Mouse (Mus musculus): ENCODE data around the gene Epas1. TPM values are rescaled to one million over a fixed set of nuclear protein-coding genes. Genes with fewer than 3 reads are reported as not detected.

Epas1 gene
- polyA plus RNA-seq, 1 experiment = 19.2 TPM

DNA sequence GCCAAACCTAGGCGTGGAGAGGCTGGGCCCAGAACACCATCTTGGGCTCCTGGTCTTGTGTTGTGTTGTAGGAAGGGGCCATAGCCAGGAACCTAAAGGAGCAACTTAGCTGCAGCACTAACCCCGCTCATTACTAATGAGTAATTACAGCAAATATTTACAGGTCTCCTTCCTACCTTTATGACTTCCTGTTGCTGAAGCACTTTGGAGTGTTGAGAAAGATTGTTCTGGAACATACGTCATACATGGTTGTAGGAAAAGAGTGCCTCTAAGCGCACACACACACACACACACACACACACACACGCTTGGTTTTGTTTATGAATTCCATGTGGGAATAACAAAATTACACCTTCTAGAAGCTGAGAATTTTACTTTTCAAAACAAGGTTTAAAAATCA, 8.4 kb downstream of the Epas1 start:
- TF ChIP-seq POLR2A (IDR thresholded peaks at IDR 0.05; ENCODE audit: borderline replicate concordance, extremely low read depth, insufficient read depth, insufficient read length, poor library complexity, severe bottlenecking) (no peak), CTCF (IDR thresholded peaks at IDR 0.05; ENCODE audit: borderline replicate concordance, extremely low read depth, insufficient read depth, insufficient read length) (no peak)
- DNase-seq (ENCODE audit: low read depth) = no peak

DNA sequence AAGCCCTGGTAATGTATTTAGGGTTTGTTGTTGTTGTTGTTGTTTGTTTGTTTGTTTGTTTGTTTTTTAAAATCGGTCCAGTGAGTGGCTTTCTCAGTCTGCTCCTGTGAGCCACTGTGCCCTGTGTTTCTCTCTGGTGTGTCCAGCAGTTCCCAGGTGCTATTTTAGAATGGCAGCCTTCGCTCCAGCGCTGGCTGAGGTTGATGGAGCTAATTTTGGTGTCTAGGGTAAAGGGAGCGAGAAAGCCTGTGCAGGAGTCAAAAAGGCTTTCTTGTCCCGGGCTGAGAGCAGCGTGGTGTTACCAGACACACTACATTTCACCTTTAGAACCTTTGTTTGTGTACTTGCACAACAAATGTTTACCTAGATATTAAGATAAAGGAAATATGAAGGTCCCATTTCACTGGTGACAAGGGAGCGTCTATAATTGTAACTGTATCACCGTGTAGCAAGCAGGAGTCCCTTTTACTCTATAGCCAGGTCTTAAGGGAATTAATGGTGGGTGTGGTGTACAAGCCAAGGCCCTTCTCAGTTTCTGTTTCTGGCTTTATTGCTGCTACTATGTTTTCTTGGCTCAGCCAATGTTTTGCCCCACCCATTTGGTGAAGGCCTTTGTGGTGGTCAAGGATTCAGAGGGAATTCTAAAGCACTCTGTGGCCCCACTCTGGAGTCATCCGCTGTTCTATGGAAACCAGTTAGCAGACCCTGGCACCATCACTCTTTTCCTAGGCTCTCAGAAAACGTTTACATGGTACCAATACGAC, 9.2 kb downstream of the Epas1 start:
- no peak for TF ChIP-seq CTCF (IDR thresholded peaks at IDR 0.05; ENCODE audit: borderline replicate concordance, extremely low read depth, insufficient read depth, insufficient read length)
- TF ChIP-seq POLR2A (IDR thresholded peaks at IDR 0.05; ENCODE audit: borderline replicate concordance, extremely low read depth, insufficient read depth, insufficient read length, poor library complexity, severe bottlenecking) = no peak
- no peak for DNase-seq (ENCODE audit: low read depth)

DNA sequence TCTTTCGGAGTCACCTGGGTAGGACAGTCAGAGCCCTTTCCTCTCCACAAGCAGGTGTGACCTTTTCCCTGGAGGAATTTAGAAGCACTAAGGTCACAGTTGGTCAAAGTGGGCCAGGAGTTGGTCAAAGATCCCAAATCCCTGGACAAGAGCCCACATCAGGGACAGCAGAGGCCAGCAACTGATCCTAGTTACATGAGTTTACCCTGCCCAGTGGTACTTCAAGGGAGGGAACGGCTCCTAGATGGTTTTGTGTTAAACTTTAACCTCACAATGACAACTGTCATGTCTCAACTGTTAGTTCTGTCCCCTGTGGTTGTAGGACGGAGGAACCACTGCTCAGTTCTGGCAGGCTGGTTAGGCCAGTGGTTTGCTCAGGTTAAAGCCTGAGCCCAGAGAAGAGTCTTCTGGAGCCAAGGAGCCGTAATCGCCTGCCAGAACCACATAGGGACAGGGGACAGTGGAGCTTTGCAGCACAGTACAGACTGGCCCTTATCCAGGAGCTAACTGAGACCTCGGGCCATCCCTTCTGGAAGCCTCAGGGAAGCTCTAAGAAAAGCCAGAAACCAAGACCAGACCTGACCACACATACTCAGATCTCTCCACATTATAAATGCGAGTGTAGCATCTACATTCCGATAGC, 12.4 kb downstream of the Epas1 start:
- no peak for DNase-seq (ENCODE audit: low read depth)
- TF ChIP-seq POLR2A (IDR thresholded peaks at IDR 0.05; ENCODE audit: borderline replicate concordance, extremely low read depth, insufficient read depth, insufficient read length, poor library complexity, severe bottlenecking) (no peak), CTCF (IDR thresholded peaks at IDR 0.05; ENCODE audit: borderline replicate concordance, extremely low read depth, insufficient read depth, insufficient read length) (no peak)

DNA sequence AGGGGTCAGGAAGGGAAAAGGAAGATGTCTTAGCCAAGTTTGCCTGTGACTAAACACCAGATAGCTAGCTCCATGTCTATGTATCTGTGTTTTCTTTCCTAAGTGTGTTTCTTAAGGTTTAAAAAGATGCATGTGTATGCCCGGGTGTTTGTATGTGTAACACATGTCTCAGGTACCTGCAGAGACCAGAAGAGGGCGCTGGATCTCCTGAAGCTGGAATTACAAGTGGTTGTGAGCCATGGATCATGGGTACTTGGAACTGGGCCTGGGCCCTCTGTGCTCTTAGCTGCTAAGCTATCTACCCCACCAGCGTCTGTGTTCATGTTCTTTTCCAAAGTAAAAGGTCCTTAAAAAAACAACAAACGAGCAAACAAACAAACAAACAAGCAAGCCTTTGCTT, 12.9 kb downstream of the Epas1 start:
- TF ChIP-seq POLR2A (IDR thresholded peaks at IDR 0.05; ENCODE audit: borderline replicate concordance, extremely low read depth, insufficient read depth, insufficient read length, poor library complexity, severe bottlenecking) (no peak), CTCF (IDR thresholded peaks at IDR 0.05; ENCODE audit: borderline replicate concordance, extremely low read depth, insufficient read depth, insufficient read length) (no peak)
- DNase-seq (ENCODE audit: low read depth) = no peak

DNA sequence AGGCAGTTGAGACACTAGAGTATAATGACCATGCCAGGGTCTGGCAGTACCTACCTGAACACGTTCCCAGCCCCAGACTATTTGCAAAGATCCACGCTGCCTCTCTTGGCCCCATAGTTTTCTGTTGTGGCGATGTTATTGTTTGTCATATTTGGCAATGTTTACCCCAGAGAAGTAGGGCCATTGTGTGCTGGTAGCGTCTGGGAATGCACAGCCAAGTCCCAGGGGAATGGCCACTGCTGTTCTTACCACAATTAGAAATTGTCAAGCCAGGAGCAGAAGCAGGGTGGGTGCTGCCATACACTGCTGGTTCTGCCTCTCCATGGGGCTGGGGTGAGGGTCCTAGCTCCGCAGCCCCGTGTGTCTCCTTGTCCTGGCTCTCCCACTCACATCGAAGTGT, 15.1 kb downstream of the Epas1 start:
- no peak for DNase-seq (ENCODE audit: low read depth)
- TF ChIP-seq CTCF (IDR thresholded peaks at IDR 0.05; ENCODE audit: borderline replicate concordance, extremely low read depth, insufficient read depth, insufficient read length) = no peak
- no peak for TF ChIP-seq POLR2A (IDR thresholded peaks at IDR 0.05; ENCODE audit: borderline replicate concordance, extremely low read depth, insufficient read depth, insufficient read length, poor library complexity, severe bottlenecking)

DNA sequence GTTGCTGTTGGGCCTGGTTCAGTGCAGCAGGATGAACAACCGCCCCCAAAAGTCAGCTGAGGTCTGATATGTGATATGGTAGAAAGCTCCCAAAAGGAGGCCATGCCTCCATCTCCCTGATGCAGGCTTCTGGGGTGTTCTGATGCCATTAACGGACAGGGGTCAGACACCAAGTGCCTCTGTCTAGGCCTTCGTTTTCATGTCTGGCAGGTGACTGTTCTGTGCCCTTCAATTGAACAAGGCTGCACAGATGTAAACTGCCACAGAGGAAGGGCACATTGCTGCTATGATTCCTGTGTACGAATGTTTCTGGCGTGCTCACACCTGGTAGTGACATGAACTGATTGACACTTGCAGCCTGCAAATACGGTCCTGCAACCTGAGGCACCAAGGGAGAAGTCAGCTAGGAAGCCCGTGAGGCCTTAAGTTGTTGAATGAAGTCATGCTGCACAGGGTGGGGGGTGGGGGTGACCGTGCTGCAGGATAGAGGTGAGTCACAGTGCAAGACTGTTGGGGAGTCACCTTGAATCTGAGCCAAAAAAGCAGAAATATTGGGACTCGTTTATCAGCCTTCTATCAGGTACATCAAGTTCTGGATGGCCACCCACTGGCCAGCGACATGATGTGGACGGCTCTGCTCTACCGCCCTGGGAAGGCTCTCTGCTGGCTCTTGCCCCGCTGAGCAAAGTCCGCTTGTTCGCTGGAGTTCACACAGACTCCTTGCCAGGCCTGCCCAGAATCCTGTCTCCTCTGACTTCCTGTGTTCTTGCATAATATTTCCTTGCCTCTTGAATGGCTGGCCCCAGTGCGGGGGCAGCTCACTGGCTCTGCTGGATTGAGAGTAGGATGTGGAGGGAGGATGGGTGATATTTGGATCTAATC, 16.1 kb downstream of the Epas1 start:
- DNase-seq (ENCODE audit: low read depth) = peak; percentile 21
- TF ChIP-seq CTCF (IDR thresholded peaks at IDR 0.05; ENCODE audit: borderline replicate concordance, extremely low read depth, insufficient read depth, insufficient read length) = no peak

DNA sequence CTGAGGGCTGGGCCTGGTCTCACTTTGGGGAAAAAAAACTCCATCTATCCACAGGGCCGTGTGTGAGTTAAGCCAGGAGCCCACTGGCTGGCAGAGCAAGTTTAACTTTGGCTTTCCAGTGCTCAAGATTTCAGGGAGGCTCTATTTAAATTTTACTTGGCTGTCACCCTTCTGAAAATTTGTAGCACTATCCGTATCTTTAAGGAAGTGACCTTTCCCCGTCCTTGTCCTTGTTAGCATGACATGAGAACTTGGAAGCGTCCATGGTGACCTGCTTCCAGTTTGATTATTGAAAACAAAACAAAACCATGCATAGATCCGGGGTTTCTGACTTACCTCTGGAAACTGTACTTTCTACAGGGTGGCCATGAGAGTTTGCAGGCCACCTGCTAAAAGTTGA, 17.3 kb downstream of the Epas1 start:
- DNase-seq (ENCODE audit: low read depth) = no peak
- no peak for TF ChIP-seq CTCF (IDR thresholded peaks at IDR 0.05; ENCODE audit: borderline replicate concordance, extremely low read depth, insufficient read depth, insufficient read length)
- no peak for TF ChIP-seq POLR2A (IDR thresholded peaks at IDR 0.05; ENCODE audit: borderline replicate concordance, extremely low read depth, insufficient read depth, insufficient read length, poor library complexity, severe bottlenecking)

DNA sequence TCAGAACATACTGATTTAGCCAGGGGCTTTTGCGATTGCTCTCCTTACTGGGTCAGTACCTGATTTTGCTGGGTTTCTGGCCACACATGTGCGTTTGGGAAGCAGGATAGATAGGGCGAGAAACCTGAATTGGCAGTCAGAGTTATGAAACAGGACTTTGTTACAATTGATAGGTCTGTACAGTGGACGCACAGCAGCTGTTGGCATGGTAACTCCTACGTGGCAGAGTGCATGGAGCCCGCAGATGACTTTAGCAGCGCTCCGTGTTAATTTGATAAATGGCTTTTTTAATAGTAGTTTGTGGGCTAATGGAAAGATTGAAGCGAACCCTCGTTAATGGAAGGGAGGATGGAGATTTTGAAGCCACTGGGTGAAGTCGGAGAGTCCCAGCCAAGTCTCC, 18.5 kb downstream of the Epas1 start:
- no peak for TF ChIP-seq POLR2A (IDR thresholded peaks at IDR 0.05; ENCODE audit: borderline replicate concordance, extremely low read depth, insufficient read depth, insufficient read length, poor library complexity, severe bottlenecking)
- peak; percentile 29 for DNase-seq (ENCODE audit: low read depth)

DNA sequence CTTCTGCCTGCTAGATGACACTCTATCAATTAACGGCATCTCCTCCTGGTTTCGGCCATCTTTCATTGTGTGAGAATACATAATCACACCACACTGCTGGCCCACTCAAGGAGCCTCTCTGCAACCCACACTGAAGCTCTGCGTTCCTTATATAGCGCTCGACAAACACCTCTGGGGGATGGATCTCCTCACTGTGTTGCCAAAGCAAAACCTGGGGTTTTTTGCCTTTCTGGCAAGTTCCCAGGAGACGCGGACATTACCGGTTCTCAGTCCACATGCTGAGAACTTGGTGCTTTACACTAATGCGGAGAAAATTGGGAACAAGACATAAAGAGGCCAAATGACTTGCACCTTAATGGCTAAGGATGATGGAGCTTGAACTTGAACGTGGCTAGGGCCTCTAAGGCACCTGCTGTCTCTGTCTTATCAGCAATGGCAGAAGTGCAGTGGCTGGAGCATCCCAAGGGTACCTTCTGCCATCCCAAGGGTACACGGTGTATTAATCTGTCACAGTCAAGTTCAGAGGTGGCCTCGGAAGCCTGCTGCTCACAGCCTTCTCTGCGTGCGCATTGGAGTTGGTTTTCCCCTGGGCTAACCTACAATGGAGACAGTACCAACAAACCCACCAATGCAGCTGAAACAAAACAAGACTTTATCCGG, 19.6 kb downstream of the Epas1 start:
- no peak for DNase-seq (ENCODE audit: low read depth)
- TF ChIP-seq POLR2A (IDR thresholded peaks at IDR 0.05; ENCODE audit: borderline replicate concordance, extremely low read depth, insufficient read depth, insufficient read length, poor library complexity, severe bottlenecking) (no peak), CTCF (IDR thresholded peaks at IDR 0.05; ENCODE audit: borderline replicate concordance, extremely low read depth, insufficient read depth, insufficient read length) (no peak)

DNA sequence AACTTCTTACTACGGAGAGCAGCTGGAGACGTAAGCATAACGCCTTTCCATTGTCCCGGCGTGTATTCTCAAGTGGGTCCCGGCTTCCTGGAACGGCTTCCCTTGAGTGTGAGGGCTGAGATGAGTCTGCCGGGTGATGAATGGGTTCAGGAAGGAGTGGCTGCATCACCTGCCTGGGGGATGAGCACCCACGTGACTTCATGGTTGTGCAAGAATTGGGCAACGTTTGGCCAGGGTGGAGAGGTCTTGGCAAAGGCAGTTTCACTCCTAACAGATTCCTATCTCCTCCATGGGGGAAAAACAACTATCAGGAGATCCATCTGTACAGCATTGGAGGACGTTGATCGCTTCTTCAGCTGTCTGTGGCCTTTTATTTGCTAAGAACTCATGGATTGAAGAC, 23.0 kb downstream of the Epas1 start:
- no peak for DNase-seq (ENCODE audit: low read depth)
- TF ChIP-seq CTCF (IDR thresholded peaks at IDR 0.05; ENCODE audit: borderline replicate concordance, extremely low read depth, insufficient read depth, insufficient read length) (no peak), POLR2A (IDR thresholded peaks at IDR 0.05; ENCODE audit: borderline replicate concordance, extremely low read depth, insufficient read depth, insufficient read length, poor library complexity, severe bottlenecking) (no peak)

DNA sequence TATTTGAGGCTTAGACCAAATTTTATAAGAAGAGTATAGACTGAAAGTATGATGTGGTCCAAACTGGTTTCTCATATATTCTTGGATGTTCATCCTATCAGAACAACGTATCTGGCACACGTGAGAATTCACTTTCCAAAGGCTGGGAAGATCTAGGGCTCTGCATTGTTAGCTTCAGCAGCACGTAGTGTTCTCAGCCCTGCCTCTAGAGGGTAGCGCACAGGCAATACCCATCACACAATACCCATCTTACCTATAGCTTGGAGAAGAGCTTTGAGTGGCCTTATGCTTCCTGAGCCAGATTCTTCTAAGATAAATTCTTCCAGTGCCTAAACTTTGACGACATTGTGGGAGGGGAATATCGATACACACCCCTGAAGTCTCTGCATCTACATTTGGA, 24.6 kb downstream of the Epas1 start:
- no peak for TF ChIP-seq CTCF (IDR thresholded peaks at IDR 0.05; ENCODE audit: borderline replicate concordance, extremely low read depth, insufficient read depth, insufficient read length)
- TF ChIP-seq POLR2A (IDR thresholded peaks at IDR 0.05; ENCODE audit: borderline replicate concordance, extremely low read depth, insufficient read depth, insufficient read length, poor library complexity, severe bottlenecking) = no peak
- no peak for DNase-seq (ENCODE audit: low read depth)
